Mouse (Mus musculus) brain, embryonic 14.5 days (tissue): ENCODE results near the gene Ipo11. TPM values are rescaled to one million over a fixed set of nuclear protein-coding genes. Genes with fewer than 3 reads are reported as not detected.
"Not testable (repeated sequence)": the region's sequence is repeated elsewhere in the genome, so short reads cannot be mapped to it uniquely, and the experiment has no call there.

Experiments used
- DNase-seq: peaks from one replicate; pipeline ENCODE4 v3.0.0-alpha.2; 2011; ENCODE audit warnings: low read depth
- CTCF ChIP-seq: fragments of 200-500 bp; IDR thresholded peaks from 2 replicates; pipeline ENCODE4 v1.5.1; 2012; ENCODE audit warnings: inconsistent platforms, mild to moderate bottlenecking, moderate library complexity, borderline replicate concordance; ENCODE audit not compliant: insufficient read depth, insufficient read length; ENCODE audit errors: extremely low read depth
- POLR2A ChIP-seq: fragments of 200-500 bp; IDR thresholded peaks from 2 replicates; pipeline ENCODE4 v1.6.1; 2012; ENCODE audit warnings: mild to moderate bottlenecking, inconsistent platforms, borderline replicate concordance; ENCODE audit not compliant: poor library complexity, insufficient read depth, insufficient read length, severe bottlenecking; ENCODE audit errors: extremely low read depth
- polyA plus RNA-seq: library from polyadenylated mRNA; depleted of rRNA; stranded (reverse); fragments of >200 nt; gene quantifications from 2 replicates; pipeline ENCODE4 v1.2.3, GENCODE M21; 2012

Gene Ipo11
- polyA plus RNA-seq, 1 experiment = 39.7 TPM

- TF ChIP-seq POLR2A (no peak), CTCF (no peak)
- peak; percentile 74 for DNase-seq
Measured at GRCm38 (mm10) chr13:106941211-106941976, 4.6 kb upstream of the Ipo11 start.

GRCm38 (mm10) chr13:106937138-106937472 lies 347 bp upstream of the Ipo11 start:
- no peak for DNase-seq
- no peak for TF ChIP-seq CTCF
- no peak for TF ChIP-seq POLR2A

- no peak for DNase-seq
- TF ChIP-seq CTCF (no peak), POLR2A (no peak)
Measured at GRCm38 (mm10) chr13:106935871-106936255, 895 bp downstream of the Ipo11 start.

GRCm38 (mm10) chr13:106929201-106929600 lies 7.6 kb downstream of the Ipo11 start:
- DNase-seq = no peak
- TF ChIP-seq POLR2A = no peak
- no peak for TF ChIP-seq CTCF

GRCm38 (mm10) chr13:106928296-106928695 lies 8.5 kb downstream of the Ipo11 start:
- TF ChIP-seq CTCF (no peak), POLR2A (no peak)
- DNase-seq = no peak

- DNase-seq = not testable (repeated sequence)
Measured at GRCm38 (mm10) chr13:106925921-106926320, 10.8 kb downstream of the Ipo11 start.

- TF ChIP-seq CTCF (no peak), POLR2A (no peak)
- peak; percentile 85 for DNase-seq
Measured at GRCm38 (mm10) chr13:106918322-106919050, 18.3 kb downstream of the Ipo11 start.

- DNase-seq = no peak
- TF ChIP-seq POLR2A = no peak
- TF ChIP-seq CTCF = no peak
Measured at GRCm38 (mm10) chr13:106913125-106913736, 23.5 kb downstream of the Ipo11 start.

- DNase-seq = no peak
- TF ChIP-seq POLR2A (no peak), CTCF (no peak)
Measured at GRCm38 (mm10) chr13:106910096-106910495, 26.7 kb downstream of the Ipo11 start.

- no peak for DNase-seq
- TF ChIP-seq CTCF = no peak
- TF ChIP-seq POLR2A = no peak
Measured at GRCm38 (mm10) chr13:106907273-106907672, 29.5 kb downstream of the Ipo11 start.

- not testable (repeated sequence) for DNase-seq
Measured at GRCm38 (mm10) chr13:106905154-106905553, 31.6 kb downstream of the Ipo11 start.

- TF ChIP-seq POLR2A (no peak), CTCF (no peak)
- DNase-seq = no peak
Measured at GRCm38 (mm10) chr13:106904637-106905036, 32.1 kb downstream of the Ipo11 start.
